Mouse (Mus musculus): ENCODE measurements around the gene Capn5. TPM values are rescaled to one million over a fixed set of nuclear protein-coding genes. Genes with fewer than 3 reads are reported as not detected.

Gene Capn5
- polyA plus RNA-seq, 1 experiment, result 15.6 TPM

DNA sequence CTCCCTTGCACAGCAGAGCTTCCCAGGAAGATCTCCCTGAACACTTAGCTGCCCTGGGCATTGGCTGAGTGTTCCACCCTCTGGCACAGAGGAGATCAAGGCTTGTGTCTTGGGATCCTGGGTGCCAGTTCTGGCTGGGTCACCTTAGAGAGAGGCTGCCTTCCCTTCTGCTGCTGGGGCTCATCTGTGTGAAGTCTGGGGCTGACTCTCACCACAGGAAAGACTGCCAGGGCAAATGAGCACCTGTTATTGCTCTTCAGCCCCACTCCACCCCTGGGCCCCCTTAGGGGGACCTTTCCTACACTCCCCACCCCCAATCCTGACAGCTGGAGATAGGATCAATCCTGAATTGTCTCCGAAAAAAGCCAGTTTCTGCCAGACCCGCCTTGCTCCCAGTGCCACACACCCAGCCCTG is 996 bp downstream of the Capn5 start:
- no peak for TF ChIP-seq POLR2A (IDR thresholded peaks at IDR 0.05; ENCODE audit: low read depth, low read length)
- TF ChIP-seq CTCF (IDR thresholded peaks at IDR 0.05; ENCODE audit: extremely low read depth, insufficient read length, insufficient replicate concordance, low read depth, low read length), result no peak

GRCm38 (mm10) chr7:98176322-98177070 is 1.6 kb downstream of the Capn5 start:
- TF ChIP-seq POLR2A (IDR thresholded peaks at IDR 0.05; ENCODE audit: low read depth, low read length) (no peak), CTCF (IDR thresholded peaks at IDR 0.05; ENCODE audit: extremely low read depth, insufficient read length, insufficient replicate concordance, low read depth, low read length) (no peak)
- WGBS, result 62% methylated on average over 8 of the region's 8 CpGs
- H3K27me3 ChIP-seq (ENCODE audit: control insufficient read depth, insufficient read depth, low read length), result no peaks in the 10 kb centered on the region
- no peaks in the 10 kb centered on the region for H3K36me3 ChIP-seq (ENCODE audit: control insufficient read depth, insufficient read depth, low read length)
- H3K4me3 ChIP-seq (ENCODE audit: low read depth, low read length), result peak overlapping the region; percentile 89
- peaks cover 34% of the 10 kb centered on the region for H3K4me1 ChIP-seq (ENCODE audit: control insufficient read depth, insufficient read depth, insufficient read length, low read length)
- peak overlapping the region; percentile 42; the same call in 1 of the 2 replicates for H3K27ac ChIP-seq (ENCODE audit: insufficient read depth, low read depth, low read length)

More for the DNA sequence above, 996 bp downstream of the Capn5 start:
- Histone ChIP-seq H3K4me3 (ENCODE audit: low read depth, low read length) (peak overlapping the region; percentile 89), H3K36me3 (ENCODE audit: control insufficient read depth, insufficient read depth, low read length) (no peaks in the 10 kb centered on the region), H3K4me1 (ENCODE audit: control insufficient read depth, insufficient read depth, insufficient read length, low read length) (peaks cover 31% of the 10 kb centered on the region), H3K27ac (ENCODE audit: insufficient read depth, low read depth, low read length) (peak overlapping the region; percentile 42; the same call in 1 of the 2 replicates), H3K27me3 (ENCODE audit: control insufficient read depth, insufficient read depth, low read length) (no peaks in the 10 kb centered on the region)
- 48% methylated on average over 2 of the region's 2 CpGs for WGBS

DNA sequence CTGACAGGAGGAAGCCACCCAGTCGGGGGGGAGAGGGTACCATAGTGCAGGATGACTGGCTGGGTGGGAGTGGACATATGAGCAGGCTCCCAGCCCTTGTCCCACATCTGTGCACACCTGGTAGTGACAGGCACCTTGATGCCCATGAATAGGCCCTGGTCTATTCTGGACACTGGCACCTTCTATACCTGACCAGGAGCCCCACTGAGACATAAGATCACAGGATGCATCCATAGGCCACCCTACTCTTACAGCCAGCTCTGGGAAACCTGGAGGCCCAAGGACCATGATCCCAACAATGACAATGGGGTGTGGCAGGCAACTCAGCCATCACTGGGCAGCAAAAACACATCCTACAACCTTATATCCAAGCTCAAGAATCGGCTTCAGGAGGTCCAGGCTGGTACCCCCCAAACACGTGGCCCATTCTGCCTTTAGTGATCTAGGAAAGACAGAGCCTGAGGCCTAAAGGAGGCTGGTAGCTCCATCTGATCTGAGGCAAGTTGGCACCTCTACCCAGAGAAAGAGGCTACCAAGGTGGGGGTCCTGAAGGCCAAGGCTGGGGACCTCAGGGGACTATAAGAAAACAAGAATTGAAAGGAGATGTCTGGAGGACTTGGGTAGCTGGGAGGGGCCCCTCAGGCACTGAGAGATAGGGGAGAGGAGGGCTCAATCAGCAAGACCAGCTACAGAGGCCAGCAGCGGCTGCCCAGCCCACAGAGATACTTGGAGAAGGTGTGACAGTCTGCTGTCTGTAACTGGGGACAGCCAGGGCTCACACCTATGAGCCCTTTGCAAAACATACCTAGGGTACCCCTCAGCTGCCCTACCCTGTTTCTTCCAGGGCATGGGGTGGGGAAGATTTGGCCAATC is 3.0 kb downstream of the Capn5 start:
- peaks cover 44% of the 10 kb centered on the region for H3K4me1 ChIP-seq (ENCODE audit: control insufficient read depth, insufficient read depth, insufficient read length, low read length)
- no peak overlapping the region for H3K4me3 ChIP-seq (ENCODE audit: low read depth, low read length)
- 93% methylated on average over 4 of the region's 4 CpGs for WGBS
- no peak overlapping the region for H3K27ac ChIP-seq (ENCODE audit: insufficient read depth, low read depth, low read length)
- H3K27me3 ChIP-seq (ENCODE audit: control insufficient read depth, insufficient read depth, low read length), result no peaks in the 10 kb centered on the region
- no peaks in the 10 kb centered on the region for H3K36me3 ChIP-seq (ENCODE audit: control insufficient read depth, insufficient read depth, low read length)
- TF ChIP-seq POLR2A (IDR thresholded peaks at IDR 0.05; ENCODE audit: low read depth, low read length), result no peak
- TF ChIP-seq CTCF (IDR thresholded peaks at IDR 0.05; ENCODE audit: extremely low read depth, insufficient read length, insufficient replicate concordance, low read depth, low read length), result no peak

- Histone ChIP-seq H3K4me1 (ENCODE audit: control insufficient read depth, insufficient read depth, insufficient read length, low read length) (peaks cover 36% of the 10 kb centered on the region), H3K36me3 (ENCODE audit: control insufficient read depth, insufficient read depth, low read length) (no peaks in the 10 kb centered on the region), H3K27ac (ENCODE audit: insufficient read depth, low read depth, low read length) (no peak overlapping the region), H3K27me3 (ENCODE audit: control insufficient read depth, insufficient read depth, low read length) (no peaks in the 10 kb centered on the region), H3K4me3 (ENCODE audit: low read depth, low read length) (no peak overlapping the region)
- TF ChIP-seq CTCF (IDR thresholded peaks at IDR 0.05; ENCODE audit: extremely low read depth, insufficient read length, insufficient replicate concordance, low read depth, low read length) (no peak), POLR2A (IDR thresholded peaks at IDR 0.05; ENCODE audit: low read depth, low read length) (no peak)
- 64% methylated on average over 4 of the region's 4 CpGs for WGBS
These were observed 4.7 kb downstream of the Capn5 start for GRCm38 (mm10) chr7:98173408-98173807.

- no peak overlapping the region for H3K27ac ChIP-seq (ENCODE audit: insufficient read depth, low read depth, low read length)
These were observed 5.4 kb downstream of the Capn5 start for GRCm38 (mm10) chr7:98172661-98173060.

DNA sequence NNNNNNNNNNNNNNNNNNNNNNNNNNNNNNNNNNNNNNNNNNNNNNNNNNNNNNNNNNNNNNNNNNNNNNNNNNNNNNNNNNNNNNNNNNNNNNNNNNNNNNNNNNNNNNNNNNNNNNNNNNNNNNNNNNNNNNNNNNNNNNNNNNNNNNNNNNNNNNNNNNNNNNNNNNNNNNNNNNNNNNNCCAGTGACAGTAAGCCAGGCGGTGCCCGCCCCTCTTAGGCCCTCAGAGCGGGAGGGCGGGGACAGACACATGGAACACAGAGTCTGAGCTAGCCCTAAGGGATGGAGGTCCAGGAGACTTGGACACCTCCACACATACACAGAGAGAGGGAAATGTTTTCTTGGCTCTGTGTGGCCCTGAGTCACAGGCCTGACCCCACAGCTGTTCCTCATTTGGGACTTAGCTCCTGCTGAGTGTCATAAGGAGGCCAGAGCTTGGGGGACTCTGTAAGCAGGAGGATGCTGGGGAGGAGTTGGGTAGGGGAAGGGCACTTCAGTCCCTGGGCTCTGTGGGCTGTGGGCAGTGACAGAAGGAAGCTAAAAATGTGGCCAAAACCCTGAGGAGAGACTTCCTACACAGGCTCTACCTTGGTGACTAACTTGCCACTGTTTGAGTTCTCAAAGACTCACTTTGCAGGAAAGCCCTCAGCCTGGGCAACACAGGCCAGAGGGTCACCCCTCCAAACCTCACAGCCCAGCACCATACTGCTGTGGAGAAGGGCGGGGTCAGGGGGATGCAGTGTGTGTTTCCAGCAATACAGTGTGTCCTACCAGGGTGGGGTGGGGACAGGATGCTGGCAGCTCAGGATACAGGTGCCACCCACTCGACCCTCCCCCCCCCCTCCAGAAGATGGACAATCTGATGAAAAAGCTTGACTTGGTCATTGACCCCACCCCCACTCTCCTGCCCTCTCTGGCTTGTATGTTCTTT is 6.7 kb downstream of the Capn5 start:
- H3K27ac ChIP-seq (ENCODE audit: insufficient read depth, low read depth, low read length), result 0 out of 2 replicates have a peak overlapping the region, but pooled peaks have one; percentile 10
- H3K4me1 ChIP-seq (ENCODE audit: control insufficient read depth, insufficient read depth, insufficient read length, low read length), result peaks cover 27% of the 10 kb centered on the region
- H3K4me3 ChIP-seq (ENCODE audit: low read depth, low read length), result no peak overlapping the region
- WGBS, result 39% methylated on average over 6 of the region's 6 CpGs
- TF ChIP-seq CTCF (IDR thresholded peaks at IDR 0.05; ENCODE audit: extremely low read depth, insufficient read length, insufficient replicate concordance, low read depth, low read length) (no peak), POLR2A (IDR thresholded peaks at IDR 0.05; ENCODE audit: low read depth, low read length) (no peak)
- H3K27me3 ChIP-seq (ENCODE audit: control insufficient read depth, insufficient read depth, low read length), result no peaks in the 10 kb centered on the region
- no peaks in the 10 kb centered on the region for H3K36me3 ChIP-seq (ENCODE audit: control insufficient read depth, insufficient read depth, low read length)

More at GRCm38 (mm10) chr7:98172661-98173060, 5.4 kb downstream of the Capn5 start:
- no peaks in the 10 kb centered on the region for H3K36me3 ChIP-seq (ENCODE audit: control insufficient read depth, insufficient read depth, low read length)
- H3K4me3 ChIP-seq (ENCODE audit: low read depth, low read length), result no peak overlapping the region
- H3K27me3 ChIP-seq (ENCODE audit: control insufficient read depth, insufficient read depth, low read length), result no peaks in the 10 kb centered on the region
- 90% methylated on average over 8 of the region's 8 CpGs for WGBS
- TF ChIP-seq CTCF (IDR thresholded peaks at IDR 0.05; ENCODE audit: extremely low read depth, insufficient read length, insufficient replicate concordance, low read depth, low read length) (no peak), POLR2A (IDR thresholded peaks at IDR 0.05; ENCODE audit: low read depth, low read length) (no peak)
- H3K4me1 ChIP-seq (ENCODE audit: control insufficient read depth, insufficient read depth, insufficient read length, low read length), result peaks cover 34% of the 10 kb centered on the region

Data from small intestine, adult 2 months (tissue).